Mouse (Mus musculus): ENCODE measurements around the gene V1ra8. TPM values are rescaled to one million over a fixed set of nuclear protein-coding genes. Genes with fewer than 3 reads are reported as not detected.
"Not testable (repeated sequence)": the region's sequence is repeated elsewhere in the genome, so short reads cannot be mapped to it uniquely, and the experiment has no call there.

V1ra8 gene
- not detected in 2 replicates for polyA plus RNA-seq (2012; rRNA removed)

GRCm38 (mm10) chr6:90202493-90202892 is at the start of gene V1ra8:
Gene V1ra8, plus strand, starts transcription at chr6:90202793.
- H3K4me1 ChIP-seq (ENCODE audit: control insufficient read depth, insufficient read depth, low read length); DNase-seq; H3K27ac ChIP-seq (ENCODE audit: insufficient read depth, low read length); H3K4me3 ChIP-seq (replicated peaks; ENCODE audit: insufficient read depth, low read depth, low read length); H3K27me3 ChIP-seq (ENCODE audit: control insufficient read depth, insufficient read depth, low read length): not testable (repeated sequence)
- WGBS: 87% methylated on average over 2 of the region's 2 CpGs

GRCm38 (mm10) chr6:90160139-90160538 is 42.5 kb upstream of the V1ra8 start:
- H3K4me1 ChIP-seq (ENCODE audit: control insufficient read depth, insufficient read depth, low read length): no peaks in the 10 kb centered on the region
- no peaks in the 10 kb centered on the region; the same call in 1 of the 2 replicates for H3K27me3 ChIP-seq (ENCODE audit: control insufficient read depth, insufficient read depth, low read length)
- no peak overlapping the region for H3K4me3 ChIP-seq (replicated peaks; ENCODE audit: insufficient read depth, low read depth, low read length)
- TF ChIP-seq CTCF (IDR thresholded peaks at IDR 0.05; ENCODE audit: borderline replicate concordance, insufficient read depth, low read depth, low read length) (no peak), POLR2A (IDR thresholded peaks at IDR 0.05; ENCODE audit: borderline replicate concordance, insufficient read depth, low read length) (no peak)
- no peak for DNase-seq
- 88% methylated on average over 3 of the region's 3 CpGs for WGBS
- H3K27ac ChIP-seq (ENCODE audit: insufficient read depth, low read length): no peak overlapping the region

- Histone ChIP-seq H3K4me3 (replicated peaks; ENCODE audit: insufficient read depth, low read depth, low read length) (no peak within 1 kb of the TSS), H3K27me3 (ENCODE audit: control insufficient read depth, insufficient read depth, low read length) (no peaks in the 10 kb centered on the region), H3K27ac (ENCODE audit: insufficient read depth, low read length) (no peak within 1 kb of the TSS), H3K4me1 (ENCODE audit: control insufficient read depth, insufficient read depth, low read length) (no peaks in the 10 kb centered on the region)
- TF ChIP-seq POLR2A (IDR thresholded peaks at IDR 0.05; ENCODE audit: borderline replicate concordance, insufficient read depth, low read length) (no peak), CTCF (IDR thresholded peaks at IDR 0.05; ENCODE audit: borderline replicate concordance, insufficient read depth, low read depth, low read length) (no peak)
- 73% methylated on average over 2 of the region's 2 CpGs for WGBS
- no peak for DNase-seq
Measured at GRCm38 (mm10) chr6:90174508-90174907, 28.1 kb upstream of the V1ra8 start, which contains the start of gene Vmn1r52. Gene Vmn1r52, plus strand, starts transcription at chr6:90174808.

- H3K27me3 ChIP-seq (ENCODE audit: control insufficient read depth, insufficient read depth, low read length): no peaks in the 10 kb centered on the region
- WGBS: 83% methylated on average over 1 of the region's 1 CpGs
- no peak for DNase-seq
- H3K4me3 ChIP-seq (replicated peaks; ENCODE audit: insufficient read depth, low read depth, low read length): no peak within 1 kb of the TSS
- TF ChIP-seq CTCF (IDR thresholded peaks at IDR 0.05; ENCODE audit: borderline replicate concordance, insufficient read depth, low read depth, low read length) (no peak), POLR2A (IDR thresholded peaks at IDR 0.05; ENCODE audit: borderline replicate concordance, insufficient read depth, low read length) (no peak)
- no peak within 1 kb of the TSS for H3K27ac ChIP-seq (ENCODE audit: insufficient read depth, low read length)
- H3K4me1 ChIP-seq (ENCODE audit: control insufficient read depth, insufficient read depth, low read length): no peaks in the 10 kb centered on the region
Measured at GRCm38 (mm10) chr6:90224338-90224737, 21.7 kb downstream of the V1ra8 start, which contains the start of gene Vmn1r53. Gene Vmn1r53, minus strand, starts transcription at chr6:90224438.

- not testable (repeated sequence) for DNase-seq; H3K27me3 ChIP-seq (ENCODE audit: control insufficient read depth, insufficient read depth, low read length); H3K4me1 ChIP-seq (ENCODE audit: control insufficient read depth, insufficient read depth, low read length); H3K4me3 ChIP-seq (replicated peaks; ENCODE audit: insufficient read depth, low read depth, low read length); H3K27ac ChIP-seq (ENCODE audit: insufficient read depth, low read length)
- WGBS: 63% methylated on average over 4 of the region's 4 CpGs
Measured at GRCm38 (mm10) chr6:90232114-90232513, 29.5 kb downstream of the V1ra8 start.

GRCm38 (mm10) chr6:90232681-90233080 is 30.1 kb downstream of the V1ra8 start:
- Histone ChIP-seq H3K4me1 (ENCODE audit: control insufficient read depth, insufficient read depth, low read length) (no peaks in the 10 kb centered on the region), H3K27me3 (ENCODE audit: control insufficient read depth, insufficient read depth, low read length) (no peaks in the 10 kb centered on the region), H3K4me3 (replicated peaks; ENCODE audit: insufficient read depth, low read depth, low read length) (no peak overlapping the region), H3K27ac (ENCODE audit: insufficient read depth, low read length) (no peak overlapping the region)
- WGBS: 61% methylated on average over 27 of the region's 27 CpGs
- TF ChIP-seq POLR2A (IDR thresholded peaks at IDR 0.05; ENCODE audit: borderline replicate concordance, insufficient read depth, low read length): no peak
- no peak for TF ChIP-seq CTCF (IDR thresholded peaks at IDR 0.05; ENCODE audit: borderline replicate concordance, insufficient read depth, low read depth, low read length)
- DNase-seq: no peak

- no peaks in the 10 kb centered on the region for H3K27me3 ChIP-seq (ENCODE audit: control insufficient read depth, insufficient read depth, low read length)
- DNase-seq: no peak
- no peak overlapping the region for H3K27ac ChIP-seq (ENCODE audit: insufficient read depth, low read length)
- no peaks in the 10 kb centered on the region for H3K4me1 ChIP-seq (ENCODE audit: control insufficient read depth, insufficient read depth, low read length)
- no peak overlapping the region for H3K4me3 ChIP-seq (replicated peaks; ENCODE audit: insufficient read depth, low read depth, low read length)
- WGBS: 84% methylated on average over 3 of the region's 3 CpGs
- TF ChIP-seq CTCF (IDR thresholded peaks at IDR 0.05; ENCODE audit: borderline replicate concordance, insufficient read depth, low read depth, low read length) (no peak), POLR2A (IDR thresholded peaks at IDR 0.05; ENCODE audit: borderline replicate concordance, insufficient read depth, low read length) (no peak)
Measured at GRCm38 (mm10) chr6:90244019-90244418, 41.4 kb downstream of the V1ra8 start.

GRCm38 (mm10) chr6:90246000-90246399 is 43.4 kb downstream of the V1ra8 start, which contains the start of gene Vmn1r54:
Gene Vmn1r54, plus strand, starts transcription at chr6:90246300.
- H3K27me3 ChIP-seq (ENCODE audit: control insufficient read depth, insufficient read depth, low read length): no peaks in the 10 kb centered on the region
- TF ChIP-seq CTCF (IDR thresholded peaks at IDR 0.05; ENCODE audit: borderline replicate concordance, insufficient read depth, low read depth, low read length) (no peak), POLR2A (IDR thresholded peaks at IDR 0.05; ENCODE audit: borderline replicate concordance, insufficient read depth, low read length) (no peak)
- H3K4me3 ChIP-seq (replicated peaks; ENCODE audit: insufficient read depth, low read depth, low read length): no peak within 1 kb of the TSS
- no peaks in the 10 kb centered on the region for H3K4me1 ChIP-seq (ENCODE audit: control insufficient read depth, insufficient read depth, low read length)
- DNase-seq: no peak
- WGBS: 74% methylated on average over 1 of the region's 1 CpGs
- H3K27ac ChIP-seq (ENCODE audit: insufficient read depth, low read length): no peak within 1 kb of the TSS

Other genes starting within 250 kb of the V1ra8 start
- gene Vmn1r46, start 233.5 kb upstream of the V1ra8 start, polyA plus RNA-seq (2012; rRNA removed): not detected in 2 replicates
- not detected in 2 replicates for gene Vmn1r47, start 186.6 kb upstream of the V1ra8 start, polyA plus RNA-seq (2012; rRNA removed)
- gene Vmn1r48, start 166.0 kb upstream of the V1ra8 start, polyA plus RNA-seq (2012; rRNA removed): not detected in 2 replicates
- not detected in 2 replicates for gene Vmn1r49, start 124.3 kb upstream of the V1ra8 start, polyA plus RNA-seq (2012; rRNA removed)
- gene Vmn1r50, start 101.4 kb upstream of the V1ra8 start, polyA plus RNA-seq (2012; rRNA removed): not detected in 2 replicates
- gene Vmn1r51, start 80.2 kb upstream of the V1ra8 start, polyA plus RNA-seq (2012; rRNA removed): not detected in 2 replicates
- not detected in 2 replicates for gene Vmn1r52, start 28.0 kb upstream of the V1ra8 start, polyA plus RNA-seq (2012; rRNA removed)
- not detected in 2 replicates for gene Vmn1r53, start 21.6 kb downstream of the V1ra8 start, polyA plus RNA-seq (2012; rRNA removed)
- gene Vmn1r54, start 43.5 kb downstream of the V1ra8 start, polyA plus RNA-seq (2012; rRNA removed): not detected in 2 replicates
- not detected in 2 replicates for gene BC048671, start 98.4 kb downstream of the V1ra8 start, polyA plus RNA-seq (2012; rRNA removed)
- gene Chst13, start 122.4 kb downstream of the V1ra8 start, polyA plus RNA-seq (2012; rRNA removed): not detected in 2 replicates
- not detected in 2 replicates for gene Uroc1, start 130.5 kb downstream of the V1ra8 start, polyA plus RNA-seq (2012; rRNA removed)
- gene Zxdc, start 166.7 kb downstream of the V1ra8 start, polyA plus RNA-seq (2012; rRNA removed): 20.3 and 21.5 TPM in 2 replicates
- gene Cfap100, start 226.0 kb downstream of the V1ra8 start, polyA plus RNA-seq (2012; rRNA removed): 5.3 and 5.5 TPM in 2 replicates